Mouse (Mus musculus) neural tube, embryonic 13.5 days (tissue): ENCODE measurements around the gene Tmem106c. TPM values are rescaled to one million over a fixed set of nuclear protein-coding genes. Genes with fewer than 3 reads are reported as not detected.

ENCODE experiments used
- ATAC-seq: fragments of 200-750 bp; cut with Nextera tagmentation; 2 replicates; pipeline ENCODE4 v1.8.0; 2017; ENCODE audit warnings: low read depth, mild to moderate bottlenecking, moderate TSS enrichment, moderate library complexity
- H3K27ac ChIP-seq: fragments of 300-500 bp; sonication (generic); replicated peaks from 2 replicates; pipeline ENCODE4 v1.5.1; 2015; ENCODE audit warnings: moderate library complexity, mild to moderate bottlenecking, inconsistent platforms
- H3K27me3 ChIP-seq: fragments of 300-500 bp; sonication (generic); 2 replicates; pipeline ENCODE4 v1.6.1; 2015; ENCODE audit warnings: mild to moderate bottlenecking, inconsistent platforms
- H3K36me3 ChIP-seq: fragments of 300-500 bp; sonication (generic); 2 replicates; pipeline ENCODE4 v1.6.1; 2015; ENCODE audit warnings: mild to moderate bottlenecking, inconsistent platforms
- H3K4me1 ChIP-seq: fragments of 300-500 bp; sonication (generic); replicated peaks from 2 replicates; pipeline ENCODE4 v1.6.1; 2015; ENCODE audit warnings: inconsistent platforms
- H3K4me2 ChIP-seq: fragments of 300-500 bp; sonication (generic); 2 replicates; pipeline ENCODE4 v1.6.1; 2015; ENCODE audit warnings: inconsistent platforms, mild to moderate bottlenecking, moderate library complexity
- H3K4me3 ChIP-seq: fragments of 300-500 bp; sonication (generic); 2 replicates; pipeline ENCODE4 v1.5.1; 2015; ENCODE audit warnings: mild to moderate bottlenecking, inconsistent platforms
- H3K9ac ChIP-seq: fragments of 300-500 bp; sonication (generic); 2 replicates; pipeline ENCODE4 v1.6.1; 2015; ENCODE audit warnings: moderate library complexity, mild to moderate bottlenecking, inconsistent platforms
- H3K9me3 ChIP-seq: fragments of 300-500 bp; sonication (generic); 2 replicates; pipeline ENCODE4 v1.6.1; 2016; ENCODE audit warnings: inconsistent platforms
- WGBS: fragments of 180-500 bp; shearing (Covaris S2); methylation state at CpG from one replicate; pipeline ENCODE4 v1.1.7; 2015; 5-methylcytosine and 5-hydroxymethylcytosine counted together
- polyA plus RNA-seq: library from polyadenylated mRNA; unstranded; fragments of >200 nt; fragmentation: Nextera tagmentation; extraction: Ambion mirVana; gene quantifications from 2 replicates; pipeline ENCODE4 v1.2.1, GENCODE M21; 2015

Tmem106c gene
- polyA plus RNA-seq, 1 experiment from 2014 or later: 45.0 TPM

DNA sequence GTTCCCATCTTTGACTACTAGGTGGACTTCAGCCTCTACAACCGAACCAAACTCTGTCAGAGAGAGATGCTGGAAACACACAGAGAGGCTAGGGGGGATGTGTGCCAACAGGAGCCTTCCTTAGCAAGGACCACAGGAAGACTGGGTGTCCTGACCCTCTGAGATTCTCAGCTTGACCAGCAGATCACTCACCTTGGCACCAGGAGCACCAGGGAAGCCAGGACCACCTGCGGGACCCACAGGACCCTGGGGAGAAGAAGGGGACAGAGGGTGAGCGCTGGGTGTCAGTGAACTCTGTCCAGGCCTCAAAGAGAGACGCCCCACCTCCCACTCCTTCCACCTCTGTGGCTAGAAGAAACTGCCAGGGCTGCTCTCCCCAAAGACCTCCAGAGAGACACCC lies 26.7 kb downstream of the Tmem106c start:
- H3K4me1 ChIP-seq: peaks cover 60% of the 10 kb centered on the region
- peak overlapping the region; percentile 54 for H3K27ac ChIP-seq
- no peak overlapping the region; the same call in 1 of the 2 replicates for H3K4me2 ChIP-seq
- H3K9ac ChIP-seq: peak overlapping the region; percentile 38; the same call in 1 of the 2 replicates
- WGBS: 10% methylated on average over 4 of the region's 4 CpGs
- ATAC-seq: no peak
- no peak overlapping the region for H3K4me3 ChIP-seq
- no peaks in the 10 kb centered on the region for H3K9me3 ChIP-seq
- H3K27me3 ChIP-seq: no peaks in the 10 kb centered on the region
- peaks cover 29% of the 10 kb centered on the region for H3K36me3 ChIP-seq

- peak overlapping the region; percentile 54 for H3K27ac ChIP-seq
- ATAC-seq: no peak
- peaks cover 22% of the 10 kb centered on the region for H3K36me3 ChIP-seq
- H3K9me3 ChIP-seq: no peaks in the 10 kb centered on the region
- no peaks in the 10 kb centered on the region for H3K27me3 ChIP-seq
- H3K4me2 ChIP-seq: no peak overlapping the region
- peaks cover 67% of the 10 kb centered on the region for H3K4me1 ChIP-seq
- H3K9ac ChIP-seq: peak overlapping the region; percentile 38; the same call in 1 of the 2 replicates
- 9% methylated on average over 12 of the region's 12 CpGs for WGBS
- no peak overlapping the region for H3K4me3 ChIP-seq
Observed at GRCm38 (mm10) chr15:97991285-97991895, 27.4 kb downstream of the Tmem106c start.

DNA sequence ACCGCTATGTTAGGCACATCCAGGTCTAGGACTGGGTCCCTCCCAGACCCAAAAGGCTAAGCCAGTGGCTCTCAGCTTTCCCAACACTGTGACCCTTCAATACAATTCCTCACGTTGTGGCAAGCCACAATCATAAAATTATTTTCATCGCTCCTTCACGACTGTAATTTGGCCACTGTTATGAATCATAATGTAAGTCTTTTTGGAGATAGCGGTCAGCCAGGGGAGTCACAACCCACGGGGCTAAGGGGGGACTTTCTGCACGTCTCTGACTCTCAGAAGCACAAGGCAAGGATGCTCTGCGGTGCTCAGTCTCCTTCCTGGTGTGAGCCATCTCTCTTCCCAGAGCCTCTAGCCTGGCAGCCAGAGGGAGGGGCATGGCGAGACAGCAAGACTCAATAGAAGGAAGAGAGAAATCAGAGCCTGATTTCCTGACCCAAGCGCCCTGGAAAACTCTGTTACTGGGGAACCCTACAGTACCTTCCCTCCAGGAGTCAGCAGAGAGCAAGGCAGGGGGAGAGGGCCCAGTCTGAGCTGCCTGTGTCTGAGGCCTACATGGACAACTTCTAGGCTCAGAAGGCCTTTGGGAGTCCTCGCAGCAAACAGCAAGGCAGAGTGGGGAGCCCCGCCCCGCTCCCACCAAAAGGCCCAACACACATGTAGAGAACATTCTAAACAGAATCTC lies 28.2 kb downstream of the Tmem106c start:
- H3K9ac ChIP-seq: peak overlapping the region; percentile 66
- H3K4me2 ChIP-seq: peak overlapping the region; percentile 58
- 39% methylated on average over 13 of the region's 13 CpGs for WGBS
- no peaks in the 10 kb centered on the region for H3K27me3 ChIP-seq
- H3K27ac ChIP-seq: peak overlapping the region; percentile 92
- H3K36me3 ChIP-seq: peaks cover 15% of the 10 kb centered on the region
- H3K4me3 ChIP-seq: no peak overlapping the region
- no peaks in the 10 kb centered on the region for H3K9me3 ChIP-seq
- ATAC-seq: peak; percentile 19; the same call in 1 of the 2 replicates
- peaks cover 74% of the 10 kb centered on the region for H3K4me1 ChIP-seq

DNA sequence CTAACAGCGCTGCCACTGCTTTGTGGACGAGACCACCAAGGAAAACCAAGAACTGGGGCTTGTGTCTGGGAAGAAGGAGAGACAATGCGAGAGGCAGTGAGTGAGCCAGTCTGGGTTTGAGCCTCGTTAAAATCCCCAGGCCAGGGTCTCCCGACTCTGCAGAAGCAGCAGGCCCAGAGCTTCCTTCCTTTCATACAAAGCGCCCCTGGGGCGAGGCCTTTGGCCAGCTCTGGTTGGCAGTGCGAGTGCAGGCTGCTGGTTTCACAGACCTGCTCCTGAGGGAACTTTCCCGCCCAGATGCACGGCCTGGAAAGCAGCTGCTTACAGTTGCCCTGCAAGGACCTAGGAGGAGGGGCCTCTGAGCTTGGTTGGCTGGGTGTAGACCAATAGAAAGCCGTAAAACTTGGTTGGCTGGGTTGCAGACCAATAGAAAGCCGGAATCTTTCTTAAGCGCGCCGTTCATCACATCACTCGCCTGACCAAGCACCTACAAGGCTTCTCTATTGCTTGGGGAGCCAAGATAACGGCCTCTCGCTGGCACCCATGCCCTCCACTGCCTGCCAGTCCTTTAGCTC lies 28.8 kb downstream of the Tmem106c start:
- Histone ChIP-seq H3K36me3 (peaks cover 9% of the 10 kb centered on the region; the same call in 1 of the 2 replicates), H3K27ac (peak overlapping the region; percentile 92), H3K4me2 (peak overlapping the region; percentile 58), H3K9ac (peak overlapping the region; percentile 66), H3K9me3 (no peaks in the 10 kb centered on the region), H3K4me3 (peak overlapping the region; percentile 32), H3K27me3 (no peaks in the 10 kb centered on the region), H3K4me1 (peaks cover 80% of the 10 kb centered on the region)
- peak; percentile 90 for ATAC-seq
- 1% methylated on average over 18 of the region's 18 CpGs for WGBS

- H3K4me1 ChIP-seq: peaks cover 89% of the 10 kb centered on the region
- no peaks in the 10 kb centered on the region; the same call in 1 of the 2 replicates for H3K36me3 ChIP-seq
- WGBS: 40% methylated on average over 13 of the region's 13 CpGs
- H3K9me3 ChIP-seq: no peaks in the 10 kb centered on the region
- H3K27ac ChIP-seq: peak overlapping the region; percentile 61
- H3K4me2 ChIP-seq: 0 out of 2 replicates have a peak overlapping the region, but pooled peaks have one; percentile 1
- H3K4me3 ChIP-seq: no peak overlapping the region
- no peak overlapping the region for H3K9ac ChIP-seq
- H3K27me3 ChIP-seq: 0 out of 2 replicates have a peak, but pooled peaks cover 10% of the 10 kb centered on the region
- ATAC-seq: peak; percentile 33
Observed at GRCm38 (mm10) chr15:97996716-97997256, 32.8 kb downstream of the Tmem106c start.

GRCm38 (mm10) chr15:97999546-97999945 lies 35.5 kb downstream of the Tmem106c start:
- H3K27ac ChIP-seq: no peak overlapping the region
- WGBS: 34% methylated on average over 13 of the region's 13 CpGs
- H3K9ac ChIP-seq: no peak overlapping the region
- no peaks in the 10 kb centered on the region; the same call in 1 of the 2 replicates for H3K36me3 ChIP-seq
- peaks cover 97% of the 10 kb centered on the region for H3K4me1 ChIP-seq
- H3K4me2 ChIP-seq: peak overlapping the region; percentile 84
- H3K4me3 ChIP-seq: no peak overlapping the region
- peaks cover 31% of the 10 kb centered on the region for H3K27me3 ChIP-seq
- no peaks in the 10 kb centered on the region for H3K9me3 ChIP-seq
- ATAC-seq: no peak

GRCm38 (mm10) chr15:97999991-98000390 lies 36.0 kb downstream of the Tmem106c start:
- no peaks in the 10 kb centered on the region for H3K36me3 ChIP-seq
- peak overlapping the region; percentile 84 for H3K4me2 ChIP-seq
- no peak overlapping the region for H3K9ac ChIP-seq
- no peak overlapping the region for H3K27ac ChIP-seq
- H3K4me3 ChIP-seq: no peak overlapping the region
- peaks cover 35% of the 10 kb centered on the region for H3K27me3 ChIP-seq
- 5% methylated on average over 7 of the region's 7 CpGs for WGBS
- ATAC-seq: no peak
- H3K4me1 ChIP-seq: peaks cover 98% of the 10 kb centered on the region
- H3K9me3 ChIP-seq: no peaks in the 10 kb centered on the region

DNA sequence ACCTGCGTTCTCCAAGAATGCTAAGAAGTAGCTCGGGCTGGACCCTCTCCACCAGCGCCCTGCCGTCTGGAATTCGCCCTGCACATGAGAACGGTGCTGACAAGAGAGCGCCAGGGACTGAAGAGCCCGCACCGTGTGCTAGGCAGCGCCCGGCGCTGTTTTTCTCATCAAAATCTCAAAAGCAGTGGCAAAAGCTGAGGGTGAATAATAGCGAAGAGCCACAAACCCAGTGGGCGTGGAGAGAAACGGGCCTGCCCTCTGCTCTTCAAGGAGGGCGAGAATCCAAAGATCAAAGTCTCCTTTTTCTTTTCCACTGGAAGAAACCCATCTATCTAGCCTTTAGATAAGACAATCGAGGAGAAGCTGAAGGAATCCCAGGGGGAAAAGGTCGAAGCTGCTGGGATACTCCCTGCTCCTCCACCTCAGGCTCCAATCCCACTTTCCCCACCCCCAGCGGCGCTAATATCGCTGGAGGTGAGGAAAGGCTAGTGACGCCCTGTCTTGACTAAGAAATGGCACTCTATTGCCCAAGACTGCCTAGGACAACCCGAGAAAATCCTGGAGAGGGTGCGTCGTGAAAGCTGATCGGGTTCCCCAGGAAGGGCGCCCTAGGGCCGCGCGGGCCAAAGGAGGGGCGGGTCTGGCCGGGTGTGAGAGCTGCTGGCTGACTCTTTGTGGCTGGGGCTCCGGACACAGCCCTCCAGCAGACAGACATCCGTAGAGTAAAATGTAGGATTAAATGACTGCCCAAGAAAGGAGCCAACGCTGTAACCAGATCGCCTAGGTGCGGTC lies 37.5 kb downstream of the Tmem106c start:
- peak overlapping the region; percentile 84 for H3K4me2 ChIP-seq
- WGBS: 1% methylated on average over 37 of the region's 37 CpGs
- H3K4me1 ChIP-seq: peaks cover 88% of the 10 kb centered on the region
- H3K27me3 ChIP-seq: peaks cover 47% of the 10 kb centered on the region
- H3K9me3 ChIP-seq: no peaks in the 10 kb centered on the region
- H3K36me3 ChIP-seq: no peaks in the 10 kb centered on the region
- ATAC-seq: peak; percentile 14; the same call in 1 of the 2 replicates
- peak overlapping the region; percentile 43 for H3K4me3 ChIP-seq
- H3K27ac ChIP-seq: peak overlapping the region; percentile 87
- peak overlapping the region; percentile 68 for H3K9ac ChIP-seq

- H3K27me3 ChIP-seq: peaks cover 55% of the 10 kb centered on the region
- H3K36me3 ChIP-seq: no peaks in the 10 kb centered on the region
- H3K4me1 ChIP-seq: peaks cover 80% of the 10 kb centered on the region
Observed at GRCm38 (mm10) chr15:98002113-98002990, 38.4 kb downstream of the Tmem106c start.

DNA sequence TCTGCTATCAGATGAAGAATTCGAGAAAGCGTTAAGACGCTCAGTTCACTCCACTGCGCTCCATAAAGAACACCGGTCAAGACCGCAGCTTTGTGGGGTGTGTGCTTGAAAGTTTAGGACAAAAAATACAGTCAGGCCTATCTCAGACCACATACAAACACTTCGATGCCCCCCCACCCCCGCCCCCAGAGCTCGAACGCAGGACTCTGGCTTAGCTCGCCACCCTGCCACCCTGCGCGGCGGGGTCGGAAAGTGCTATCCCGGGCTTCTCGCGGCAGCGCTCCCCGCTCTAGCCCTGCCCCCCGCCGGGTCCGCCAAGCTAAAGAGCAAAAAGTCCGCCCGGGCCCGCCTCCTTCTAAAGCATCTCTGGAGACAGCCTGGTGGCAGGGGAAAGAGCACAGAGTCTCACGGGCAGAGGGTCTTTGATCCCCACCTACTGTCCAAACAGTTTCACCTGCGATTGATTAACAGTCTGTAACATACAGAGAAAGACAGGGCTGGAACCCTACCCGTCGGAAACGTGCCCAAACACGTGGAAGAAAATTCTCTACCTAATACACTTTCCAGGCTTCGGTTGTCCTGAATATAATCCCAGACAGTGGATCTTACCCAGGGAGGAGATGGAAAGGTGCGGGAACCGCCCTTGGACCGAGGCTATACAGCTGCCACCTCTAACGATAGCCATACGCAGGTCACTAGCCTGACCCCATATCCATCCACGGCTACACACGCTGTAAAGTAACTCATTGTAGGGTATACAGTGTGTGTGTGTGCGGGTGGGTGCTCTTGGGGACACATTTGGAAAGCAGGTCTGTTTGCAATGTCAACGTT lies 39.2 kb downstream of the Tmem106c start:
- H3K9ac ChIP-seq: peak overlapping the region; percentile 68
- under 1% methylated on average over 42 of the region's 42 CpGs for WGBS
- peak overlapping the region; percentile 43 for H3K4me3 ChIP-seq
- no peak for ATAC-seq
- H3K9me3 ChIP-seq: no peaks in the 10 kb centered on the region
- H3K4me1 ChIP-seq: peaks cover 72% of the 10 kb centered on the region
- peaks cover 58% of the 10 kb centered on the region for H3K27me3 ChIP-seq
- H3K4me2 ChIP-seq: peak overlapping the region; percentile 84
- no peaks in the 10 kb centered on the region for H3K36me3 ChIP-seq
- H3K27ac ChIP-seq: peak overlapping the region; percentile 87

More at GRCm38 (mm10) chr15:98002113-98002990, 38.4 kb downstream of the Tmem106c start:
- peak; percentile 47 for ATAC-seq
- under 1% methylated on average over 41 of the region's 42 CpGs for WGBS
- Histone ChIP-seq H3K4me3 (peak overlapping the region; percentile 43), H3K27ac (peak overlapping the region; percentile 87), H3K4me2 (peak overlapping the region; percentile 84), H3K9me3 (no peaks in the 10 kb centered on the region), H3K9ac (peak overlapping the region; percentile 68)
